Mouse (Mus musculus): Measurements from ENCODE around the gene H2afb1.
"Not testable (repeated sequence)": the region's sequence is repeated elsewhere in the genome, so short reads cannot be mapped to it uniquely, and the experiment has no call there.

Gene H2afb1

GRCm38 (mm10) chrX:117014457-117014856, at the start of gene H2afb1:
Gene H2afb1, plus strand, starts transcription at chrX:117014757.
- not testable (repeated sequence) for DNase-seq (ENCODE audit: low spot score in 2 of 2)

GRCm38 (mm10) chrX:117036085-117036484, 21.5 kb downstream of the H2afb1 start:
- no peak for DNase-seq (ENCODE audit: low spot score in 2 of 2)
